Mouse (Mus musculus) intestine, postnatal 0 days (tissue): ENCODE measurements at regions not wholly inside any gene's neighbourhood (a gene's known extent, or its start where the extent isn't known, plus 50 kb on each side); places are given as distances from the start of the nearest gene placed in this dataset.

Source experiments
- ATAC-seq: fragments of 200-750 bp; cut with Nextera tagmentation; 2 replicates; pipeline ENCODE4 v1.8.0; 2017; ENCODE audit warnings: mild to moderate bottlenecking, moderate TSS enrichment, moderate library complexity
- H3K27ac ChIP-seq: fragments of 300-500 bp; sonication (generic); 2 replicates; pipeline ENCODE4 v1.5.1; 2014; ENCODE audit warnings: mild to moderate bottlenecking, low read depth, low read length, moderate library complexity
- H3K27me3 ChIP-seq: fragments of 300-500 bp; sonication (generic); replicated peaks from 2 replicates; pipeline ENCODE4 v1.6.1; 2014; ENCODE audit warnings: low read length, mixed read lengths; ENCODE audit not compliant: control insufficient read depth, insufficient read depth
- H3K36me3 ChIP-seq: fragments of 300-500 bp; sonication (generic); 2 replicates; pipeline ENCODE4 v1.6.1; 2014; ENCODE audit warnings: mild to moderate bottlenecking, moderate library complexity; ENCODE audit not compliant: control insufficient read depth, insufficient read depth
- H3K4me1 ChIP-seq: fragments of 300-500 bp; sonication (generic); replicated peaks from 2 replicates; pipeline ENCODE4 v1.6.1; 2014; ENCODE audit warnings: antibody characterized with exemption, low read length, mixed read lengths; ENCODE audit not compliant: control insufficient read depth, insufficient read depth
- H3K4me2 ChIP-seq: fragments of 300-500 bp; sonication (generic); replicated peaks from 2 replicates; pipeline ENCODE4 v1.6.1; 2014; ENCODE audit warnings: low read depth, mild to moderate bottlenecking, moderate library complexity
- H3K4me3 ChIP-seq: fragments of 300-500 bp; sonication (generic); 2 replicates; pipeline ENCODE4 v1.5.1; 2014; ENCODE audit warnings: low read depth, low read length
- H3K9ac ChIP-seq: fragments of 300-500 bp; sonication (generic); 2 replicates; pipeline ENCODE4 v1.6.1; 2014; ENCODE audit warnings: mild to moderate bottlenecking, low read depth, low read length
- H3K9me3 ChIP-seq: fragments of 300-500 bp; sonication (generic); 2 replicates; pipeline ENCODE4 v1.6.1; 2016; ENCODE audit warnings: mixed run types; ENCODE audit not compliant: control insufficient read depth
- CTCF ChIP-seq: sonication (generic); IDR thresholded peaks from 2 replicates; pipeline ENCODE4 v1.5.1; 2016; ENCODE audit warnings: low read depth, mild to moderate bottlenecking, control low read depth, antibody characterized with exemption, moderate library complexity
- WGBS: fragments of 180-500 bp; shearing (Covaris S2); extraction: QIAGEN DNeasy Blood & Tissue Kit; methylation state at CpG from one replicate; pipeline ENCODE4 v1.1.7; 2014; 5-methylcytosine and 5-hydroxymethylcytosine counted together

- H3K4me3 ChIP-seq = no peak overlapping the region
- no peak overlapping the region for H3K27ac ChIP-seq
- no peaks in the 10 kb centered on the region for H3K4me1 ChIP-seq
- no peak overlapping the region for H3K9ac ChIP-seq
- no peak for ATAC-seq
- 86% methylated on average over 2 of the region's 2 CpGs for WGBS
- H3K4me2 ChIP-seq = no peak overlapping the region
- no peak for TF ChIP-seq CTCF
- no peaks in the 10 kb centered on the region for H3K9me3 ChIP-seq
- H3K27me3 ChIP-seq = no peaks in the 10 kb centered on the region
- no peaks in the 10 kb centered on the region for H3K36me3 ChIP-seq
Observed at GRCm38 (mm10) chr3:56965444-56965843, 336.3 kb downstream of the Tm4sf1 start.

- no peak overlapping the region for H3K4me3 ChIP-seq
- H3K27me3 ChIP-seq = no peaks in the 10 kb centered on the region
- H3K9me3 ChIP-seq = no peaks in the 10 kb centered on the region
- no peak overlapping the region for H3K9ac ChIP-seq
- no peak overlapping the region for H3K27ac ChIP-seq
- no peak overlapping the region for H3K4me2 ChIP-seq
- no peak for TF ChIP-seq CTCF
- H3K36me3 ChIP-seq = no peaks in the 10 kb centered on the region
- no peaks in the 10 kb centered on the region for H3K4me1 ChIP-seq
- 94% methylated on average over 3 of the region's 3 CpGs for WGBS
- no peak for ATAC-seq
Observed at GRCm38 (mm10) chr3:56964156-56964555, 337.6 kb downstream of the Tm4sf1 start.

GRCm38 (mm10) chr3:56963251-56963650, 338.5 kb downstream of the Tm4sf1 start:
- no peak overlapping the region for H3K4me3 ChIP-seq
- H3K9me3 ChIP-seq = no peaks in the 10 kb centered on the region
- no peaks in the 10 kb centered on the region for H3K4me1 ChIP-seq
- no peak overlapping the region for H3K4me2 ChIP-seq
- no peak for TF ChIP-seq CTCF
- H3K9ac ChIP-seq = no peak overlapping the region
- no peak for ATAC-seq
- no peaks in the 10 kb centered on the region for H3K36me3 ChIP-seq
- no peak overlapping the region for H3K27ac ChIP-seq
- WGBS = 69% methylated on average over 3 of the region's 3 CpGs
- no peaks in the 10 kb centered on the region for H3K27me3 ChIP-seq

GRCm38 (mm10) chr3:56962248-56963013, 339.4 kb downstream of the Tm4sf1 start:
- 56% methylated on average over 3 of the region's 3 CpGs for WGBS

GRCm38 (mm10) chr3:56956978-56957377, 344.8 kb downstream of the Tm4sf1 start:
- WGBS = 96% methylated on average over 2 of the region's 2 CpGs
- no peaks in the 10 kb centered on the region for H3K36me3 ChIP-seq
- H3K4me2 ChIP-seq = no peak overlapping the region
- no peaks in the 10 kb centered on the region for H3K4me1 ChIP-seq
- H3K27me3 ChIP-seq = no peaks in the 10 kb centered on the region
- no peak overlapping the region for H3K27ac ChIP-seq
- H3K9me3 ChIP-seq = no peaks in the 10 kb centered on the region
- TF ChIP-seq CTCF = no peak
- ATAC-seq = no peak
- no peak overlapping the region for H3K9ac ChIP-seq
- H3K4me3 ChIP-seq = no peak overlapping the region

More at GRCm38 (mm10) chr3:56962248-56963013, 339.4 kb downstream of the Tm4sf1 start:
- no peak for TF ChIP-seq CTCF
- no peaks in the 10 kb centered on the region for H3K27me3 ChIP-seq
- H3K4me1 ChIP-seq = no peaks in the 10 kb centered on the region
- no peak overlapping the region for H3K9ac ChIP-seq
- H3K4me3 ChIP-seq = no peak overlapping the region
- H3K27ac ChIP-seq = no peak overlapping the region
- no peaks in the 10 kb centered on the region for H3K36me3 ChIP-seq
- H3K4me2 ChIP-seq = no peak overlapping the region
- no peak for ATAC-seq
- no peaks in the 10 kb centered on the region for H3K9me3 ChIP-seq

GRCm38 (mm10) chr3:56955799-56956121, 346.0 kb downstream of the Tm4sf1 start:
- WGBS = 87% methylated on average over 2 of the region's 2 CpGs
- Histone ChIP-seq H3K27me3 (no peaks in the 10 kb centered on the region), H3K4me1 (no peaks in the 10 kb centered on the region), H3K9me3 (no peaks in the 10 kb centered on the region), H3K4me3 (no peak overlapping the region), H3K27ac (no peak overlapping the region), H3K9ac (no peak overlapping the region), H3K36me3 (no peaks in the 10 kb centered on the region), H3K4me2 (no peak overlapping the region)
- no peak for TF ChIP-seq CTCF
- no peak for ATAC-seq
